ENCODE assay signal across 11 mouse cellular contexts in genomic region chr2:85059677-85060076, GRCm38 (mm10). TPM values are rescaled to one million over a fixed set of nuclear protein-coding genes. Genes with fewer than 3 reads are reported as not detected.
DNase-seq lines count a peak whose midpoint lies in the region; ATAC-seq and TF ChIP-seq lines count a peak whose summit lies in the region.
"Had no signal": no experiment of that assay in that cellular context is flagged by ENCODE, and none has a peak within 500 bp of the region (broad histone marks: within the 10 kb centered on the region; RNA-seq: fewer than 3 reads in every experiment).

No protein-coding gene starts in this region.

- H3K9ac ChIP-seq in limb, embryonic 13.5 days = no peak overlapping the region

- H3K9me3 ChIP-seq in E14TG2a.4 (ENCODE audit: low read length) = no peaks in the 10 kb centered on the region
- no peaks in the 10 kb centered on the region for H3K9me3 ChIP-seq in limb, embryonic 13.5 days

- 82% methylated on average over 6 of the region's 6 CpGs for WGBS in limb, embryonic 13.5 days

- peak overlapping the region; percentile 75; the same call in 1 of the 2 replicates for H3K27ac ChIP-seq in layer of hippocampus, adult 2 months
- H3K27ac ChIP-seq in limb, embryonic 13.5 days = peak overlapping the region; percentile 82

- DNase-seq in layer of hippocampus, adult 2 months (ENCODE audit: low spot score in 2 of 2) = no peak
- no peak for DNase-seq in layer of hippocampus, adult 11-12 months (ENCODE audit: low spot score)
- peak; percentile 47 for DNase-seq in R1 (ENCODE audit: low read depth, low spot score)
- no peak for DNase-seq in thymus, postnatal 36 days
- no peak for DNase-seq in frontal cortex, postnatal 25 days (ENCODE audit: low spot score in 2 of 2)
- DNase-seq: cerebellum, postnatal 14 days; kidney, adult 11 months; lung, adult 18-20 months had no signal

- no peaks in the 10 kb centered on the region for H3K27me3 ChIP-seq in E14TG2a.4 (ENCODE audit: insufficient read depth, low read length)
- H3K27me3 ChIP-seq in limb, embryonic 13.5 days = no peaks in the 10 kb centered on the region

- H3K36me3 ChIP-seq in E14TG2a.4 (ENCODE audit: insufficient read depth, low read length) = peaks cover 77% of the 10 kb centered on the region
- peaks cover 84% of the 10 kb centered on the region for H3K36me3 ChIP-seq in limb, embryonic 13.5 days

- peak; percentile 59 for TF ChIP-seq CTCF in layer of hippocampus, adult 2 months (conservative IDR thresholded peaks at IDR 0.05)
- TF ChIP-seq CTCF in E14TG2a.4 (conservative IDR thresholded peaks at IDR 0.05; ENCODE audit: low read length) = peak; percentile 25

- no peak for ATAC-seq in limb, embryonic 13.5 days (ENCODE audit: low FRiP score, low read depth)

- peaks cover 54% of the 10 kb centered on the region for H3K4me1 ChIP-seq in E14TG2a.4 (replicated peaks; ENCODE audit: low read depth, low read length)
- H3K4me1 ChIP-seq in limb, embryonic 13.5 days = peaks cover 17% of the 10 kb centered on the region

- H3K4me2 ChIP-seq in limb, embryonic 13.5 days (replicated peaks) = peak overlapping the region; percentile 74

- no peak overlapping the region for H3K4me3 ChIP-seq in layer of hippocampus, adult 2 months
- 0 out of 2 replicates have a peak overlapping the region, but pooled peaks have one; percentile 13 for H3K4me3 ChIP-seq in E14TG2a.4 (replicated peaks; ENCODE audit: low read length)
- H3K4me3 ChIP-seq in limb, embryonic 13.5 days = no peak overlapping the region

RNA-seq across cellular contexts. Expression of gene Tnks1bp1, which starts 11.9 kb away (rescaled TPM):
- total RNA-seq in layer of hippocampus, adult 2 months (2021) = 100 to 1,000 TPM; 166 to 182 TPM
- polyA plus RNA-seq in limb, embryonic 13.5 days (2015; fragmentation: Nextera tagmentation; extraction: Ambion mirVana) = 28.7 and 43.9 TPM in 2 replicates

RNA-seq across cellular contexts. Expression of gene P2rx3, which starts 22.4 kb away (rescaled TPM):
- 1 to 10 TPM; 2.3 to 2.4 TPM for total RNA-seq in layer of hippocampus, adult 2 months (2021)
- polyA plus RNA-seq in limb, embryonic 13.5 days (2015; fragmentation: Nextera tagmentation; extraction: Ambion mirVana) = 1.0 and 1.1 TPM in 2 replicates
- polyA plus RNA-seq: heart, embryonic 14.5 days had no signal

RNA-seq across cellular contexts. Expression of gene Ssrp1, which starts 22.6 kb away (rescaled TPM):
- total RNA-seq in layer of hippocampus, adult 2 months (2021) = 100 to 1,000 TPM; 125 to 132 TPM
- 297 and 301 TPM in 2 replicates for polyA plus RNA-seq in limb, embryonic 13.5 days (2015; fragmentation: Nextera tagmentation; extraction: Ambion mirVana)
